Mouse (Mus musculus) liver, embryonic 14.5 days (tissue): ENCODE results near the gene Gm21987.

Experiments used
- CTCF ChIP-seq: IDR thresholded peaks from 2 replicates; pipeline ENCODE4 v1.5.1; 2016; ENCODE audit warnings: antibody characterized with exemption, low read depth, control low read depth
- EP300 ChIP-seq: IDR thresholded peaks from 2 replicates; pipeline ENCODE4 v1.6.1; 2016; ENCODE audit warnings: antibody characterized with exemption, low read depth

DNA sequence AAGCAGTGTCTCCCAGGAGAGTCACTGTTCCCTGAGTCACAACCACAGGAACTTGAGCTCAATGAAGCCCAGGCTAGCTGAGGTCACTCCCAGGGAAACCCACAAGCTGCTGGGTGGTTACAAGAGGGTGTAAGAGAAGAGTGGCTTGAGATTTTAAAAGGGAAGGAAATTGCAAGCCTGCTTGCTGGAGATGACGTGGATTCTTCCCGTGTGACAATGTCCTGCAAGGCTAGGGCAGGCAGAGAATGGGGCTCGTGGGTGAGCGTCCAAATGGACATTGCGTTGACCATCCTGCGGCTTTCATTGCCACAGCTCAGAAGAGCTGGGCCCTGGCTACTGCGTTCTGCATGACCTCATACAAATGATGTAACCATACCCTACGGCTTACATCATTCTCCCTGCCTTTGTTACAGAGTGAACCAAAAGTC is 47.4 kb downstream of the Gm21987 start:
- no peak for TF ChIP-seq CTCF
- TF ChIP-seq EP300 = no peak
